Mouse (Mus musculus) limb, embryonic 10.5 days (tissue): ENCODE data around the gene Ly6g6c. TPM values are rescaled to one million over a fixed set of nuclear protein-coding genes. Genes with fewer than 3 reads are reported as not detected.
A peak's percentile ranks its signal among the peaks of the same experiment; 100 is the strongest.

ENCODE experiments used
- DNase-seq: peaks from one replicate; pipeline ENCODE4 v3.0.0-alpha.2; 2017; ENCODE audit warnings: low spot score
- H3K27ac ChIP-seq: fragments of 300-500 bp; sonication (generic); 2 replicates; pipeline ENCODE4 v1.5.1; 2016; ENCODE audit warnings: mild to moderate bottlenecking
- H3K27me3 ChIP-seq: fragments of 300-500 bp; sonication (generic); 2 replicates; pipeline ENCODE4 v1.6.1; 2016; ENCODE audit warnings: low read depth, mild to moderate bottlenecking; ENCODE audit not compliant: poor library complexity, severe bottlenecking
- H3K36me3 ChIP-seq: fragments of 300-500 bp; sonication (generic); 2 replicates; pipeline ENCODE4 v1.6.1; 2016; ENCODE audit warnings: mild to moderate bottlenecking, moderate library complexity
- H3K4me1 ChIP-seq: fragments of 300-500 bp; sonication (generic); 2 replicates; pipeline ENCODE4 v1.6.1; 2016
- H3K4me3 ChIP-seq: fragments of 300-500 bp; sonication (generic); 2 replicates; pipeline ENCODE4 v1.5.1; 2016; ENCODE audit warnings: mild to moderate bottlenecking, moderate library complexity
- H3K9me3 ChIP-seq: fragments of 300-500 bp; sonication (generic); replicated peaks from 2 replicates; pipeline ENCODE4 v1.6.1; 2016; ENCODE audit warnings: mild to moderate bottlenecking
- WGBS: fragments of 180-500 bp; shearing (Covaris S2); methylation state at CpG from one replicate; pipeline ENCODE4 v1.1.7; 2016; 5-methylcytosine and 5-hydroxymethylcytosine counted together
- polyA plus RNA-seq: library from polyadenylated mRNA; unstranded; fragments of >200 nt; fragmentation: Nextera tagmentation; extraction: Ambion mirVana; gene quantifications from 2 replicates; pipeline ENCODE4 v1.2.1, GENCODE M21; 2016

Gene Ly6g6c
- polyA plus RNA-seq, 1 experiment from 2014 or later, result not detected

DNA sequence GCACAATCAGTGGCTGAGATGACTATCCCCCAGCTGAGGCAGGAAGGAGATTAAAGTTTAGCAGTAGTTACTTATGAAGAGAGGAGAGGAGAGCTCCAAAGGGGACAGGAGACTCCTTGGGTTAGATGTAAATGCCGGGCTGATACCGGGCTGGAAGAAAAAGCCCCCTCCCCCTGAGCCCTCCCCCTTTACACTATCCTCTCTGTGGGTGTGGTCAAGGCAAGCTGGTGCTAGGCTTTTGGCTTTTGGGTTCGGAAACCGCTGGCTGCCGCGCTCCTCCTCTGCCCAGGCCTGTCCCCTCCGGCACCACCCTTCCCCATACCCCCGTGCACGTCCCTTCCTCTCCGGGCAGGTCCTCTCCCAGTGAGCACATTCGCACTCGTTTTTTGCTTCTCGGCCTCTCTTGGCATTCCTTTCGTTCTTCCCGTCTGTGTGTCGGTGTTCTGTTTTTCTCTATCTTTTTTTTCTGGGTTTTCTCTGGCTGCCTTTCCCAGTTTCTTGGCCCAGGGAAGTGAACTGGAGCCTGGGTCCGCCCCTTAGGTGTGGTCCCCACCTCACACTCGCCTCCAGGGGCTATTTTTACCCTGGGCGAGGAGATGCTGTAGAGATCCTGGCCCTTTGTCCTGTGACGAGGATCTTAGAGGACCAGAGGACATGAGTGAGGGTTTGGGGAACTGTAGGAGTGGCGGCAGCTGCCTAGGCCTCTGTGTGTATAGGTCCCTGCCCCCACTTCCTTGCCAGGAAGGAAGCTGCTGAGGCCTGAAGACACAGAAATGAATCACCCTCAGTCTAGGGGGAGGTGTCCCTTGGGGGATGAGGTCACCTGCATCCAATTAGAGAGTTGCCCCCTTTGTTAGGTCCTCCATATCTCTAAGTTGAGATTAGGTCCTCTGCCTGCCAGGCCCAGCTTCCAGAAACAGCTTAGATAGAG, 13.8 kb upstream of the Ly6g6c start:
- Histone ChIP-seq H3K4me1 (peaks cover 61% of the 10 kb centered on the region), H3K27ac (peak overlapping the region; percentile 95), H3K27me3 (no peaks in the 10 kb centered on the region), H3K9me3 (no peaks in the 10 kb centered on the region), H3K36me3 (peaks cover 43% of the 10 kb centered on the region), H3K4me3 (peak overlapping the region; percentile 76)
- under 1% methylated on average over 21 of the region's 21 CpGs for WGBS
- DNase-seq, result peak; percentile 75

DNA sequence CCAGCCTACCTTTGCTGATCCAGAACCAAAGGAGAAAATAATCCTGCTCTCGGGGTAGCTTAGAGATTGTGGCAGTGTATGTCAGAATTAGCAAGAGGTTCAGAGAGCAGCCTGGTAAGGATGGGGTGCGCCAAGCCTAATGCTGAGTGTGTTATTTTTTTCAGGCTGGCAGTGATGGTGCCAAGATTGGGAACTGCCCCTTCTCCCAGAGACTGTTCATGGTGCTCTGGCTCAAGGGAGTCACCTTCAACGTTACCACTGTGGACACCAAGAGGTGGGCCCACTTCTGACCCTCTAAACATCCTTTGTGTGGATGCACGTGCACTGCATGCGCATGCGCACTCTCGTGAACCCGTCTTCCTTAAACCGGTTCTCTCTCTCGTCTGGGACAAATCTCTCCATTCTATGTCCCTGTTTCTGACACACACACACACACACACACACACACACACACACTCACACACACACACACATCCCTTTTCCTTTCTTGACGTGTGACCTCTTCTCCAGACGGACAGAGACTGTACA, 12.9 kb upstream of the Ly6g6c start:
- no peaks in the 10 kb centered on the region for H3K9me3 ChIP-seq
- H3K27me3 ChIP-seq, result no peaks in the 10 kb centered on the region
- 84% methylated on average over 12 of the region's 12 CpGs for WGBS
- peak overlapping the region; percentile 95; the same call in 1 of the 2 replicates for H3K27ac ChIP-seq
- no peak for DNase-seq
- H3K36me3 ChIP-seq, result peaks cover 52% of the 10 kb centered on the region
- peaks cover 53% of the 10 kb centered on the region for H3K4me1 ChIP-seq
- H3K4me3 ChIP-seq, result peak overlapping the region; percentile 76

DNA sequence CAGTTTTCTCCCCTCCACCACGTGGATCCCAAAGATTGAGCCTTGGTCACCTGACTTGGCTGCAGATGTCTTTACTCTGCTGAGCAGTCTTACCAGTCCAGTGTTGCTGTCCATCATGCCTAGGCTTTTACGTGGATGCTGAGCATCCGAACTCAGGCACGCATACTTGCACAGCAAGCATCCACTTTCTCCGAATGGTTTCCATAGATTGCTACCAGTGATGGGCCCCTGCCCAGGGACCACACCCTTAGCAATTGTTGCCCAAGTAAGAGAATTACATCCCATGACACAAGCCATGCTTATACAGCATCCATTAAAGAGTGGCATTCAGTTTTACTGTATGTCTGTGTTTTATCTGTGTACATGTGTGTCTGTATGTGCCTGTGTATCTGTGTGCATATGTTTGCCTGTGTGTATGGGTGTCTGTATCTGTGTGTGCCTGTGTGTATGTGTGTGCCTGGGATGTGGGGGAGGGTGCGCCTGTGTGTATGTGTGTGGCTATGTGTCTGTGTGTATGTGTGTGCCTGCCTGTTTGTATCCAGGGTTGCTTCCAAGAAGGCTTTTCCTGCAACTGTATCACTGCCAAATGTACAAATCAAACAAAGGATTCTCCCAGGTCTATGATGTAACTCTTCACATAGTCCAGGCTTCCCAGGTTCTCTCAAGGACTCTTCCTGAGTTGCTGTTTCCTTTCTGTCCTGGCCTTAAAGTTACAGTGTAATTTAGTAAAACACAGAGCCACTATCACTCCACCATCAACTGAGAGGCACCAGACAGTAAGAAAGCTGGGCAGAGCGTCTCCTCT, 9.3 kb upstream of the Ly6g6c start:
- Histone ChIP-seq H3K4me1 (peaks cover 40% of the 10 kb centered on the region), H3K36me3 (peaks cover 72% of the 10 kb centered on the region), H3K9me3 (no peaks in the 10 kb centered on the region), H3K4me3 (no peak overlapping the region), H3K27me3 (no peaks in the 10 kb centered on the region), H3K27ac (no peak overlapping the region)
- WGBS, result 95% methylated on average over 7 of the region's 7 CpGs
- no peak for DNase-seq

- H3K27me3 ChIP-seq, result peaks cover under 1% of the 10 kb centered on the region; the same call in 1 of the 2 replicates
- peaks cover 83% of the 10 kb centered on the region for H3K36me3 ChIP-seq
- H3K9me3 ChIP-seq, result no peaks in the 10 kb centered on the region
- H3K4me3 ChIP-seq, result no peak overlapping the region
- H3K4me1 ChIP-seq, result peaks cover 37% of the 10 kb centered on the region
- no peak overlapping the region for H3K27ac ChIP-seq
- DNase-seq, result no peak
- WGBS, result 83% methylated on average over 3 of the region's 3 CpGs
Measured at GRCm38 (mm10) chr17:35057090-35057489, 8.1 kb upstream of the Ly6g6c start.

GRCm38 (mm10) chr17:35058316-35058715, 6.9 kb upstream of the Ly6g6c start:
- peaks cover 83% of the 10 kb centered on the region for H3K36me3 ChIP-seq
- DNase-seq, result no peak
- H3K27me3 ChIP-seq, result peaks cover 11% of the 10 kb centered on the region
- peak overlapping the region; percentile 78 for H3K4me3 ChIP-seq
- 61% methylated on average over 9 of the region's 9 CpGs for WGBS
- peak overlapping the region; percentile 96 for H3K27ac ChIP-seq
- no peaks in the 10 kb centered on the region for H3K9me3 ChIP-seq
- peaks cover 31% of the 10 kb centered on the region for H3K4me1 ChIP-seq

DNA sequence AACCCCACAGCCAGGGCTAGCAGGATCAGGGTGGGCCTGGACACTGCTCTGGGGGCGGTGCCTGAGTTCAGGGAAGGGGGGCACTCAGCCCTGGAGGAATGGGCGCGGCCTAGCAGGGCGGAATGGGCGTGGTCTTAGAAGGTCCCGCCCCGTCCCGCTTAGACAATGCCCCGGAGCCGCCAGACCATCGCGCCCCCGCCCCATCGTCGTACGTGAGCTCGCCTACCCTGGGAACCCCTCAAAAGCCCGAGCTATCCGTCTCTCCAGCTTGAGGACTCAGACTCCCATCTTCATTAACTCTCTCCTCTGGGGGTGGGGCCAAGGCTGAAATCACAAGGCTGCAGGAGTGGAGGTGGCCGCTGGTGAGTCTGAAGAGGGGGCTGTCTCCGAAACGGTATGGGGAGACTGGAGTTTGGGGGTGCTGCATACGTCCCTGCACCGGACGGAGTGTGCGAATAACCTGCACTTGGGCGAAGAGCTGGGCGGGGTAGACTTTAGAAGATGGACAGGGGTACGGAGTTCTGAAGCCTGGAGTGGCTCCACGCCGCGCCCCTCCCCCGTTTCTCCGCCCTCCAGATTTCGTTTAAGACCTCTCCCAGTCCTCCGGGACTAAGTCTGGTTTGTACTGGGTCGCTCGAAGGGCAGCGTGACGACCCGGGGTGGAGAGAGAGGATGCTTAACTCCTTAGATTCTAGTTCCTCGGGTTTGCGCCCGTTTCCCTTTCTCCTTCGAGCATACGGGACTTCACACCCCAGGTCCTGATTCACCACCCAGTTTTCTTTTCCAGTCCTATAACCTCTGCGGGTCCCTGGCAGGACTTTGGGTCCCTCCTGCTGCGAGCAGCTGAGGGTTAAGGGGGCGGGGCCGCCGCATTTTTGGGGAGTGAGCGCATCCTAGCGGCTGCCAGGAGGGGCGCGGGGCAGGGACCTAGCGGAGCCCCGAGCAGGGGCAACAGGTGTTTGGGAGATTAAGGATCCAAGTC, 6.0 kb upstream of the Ly6g6c start, which contains the start of gene Ddah2:
Gene Ddah2 (plus strand): TSS at position 125 of the 982 bp plus-strand sequence.
- Histone ChIP-seq H3K4me3 (peak within 1 kb of the TSS; percentile 78), H3K36me3 (peaks cover 80% of the 10 kb centered on the region)
- under 1% methylated on average over 57 of the region's 57 CpGs for WGBS

DNA sequence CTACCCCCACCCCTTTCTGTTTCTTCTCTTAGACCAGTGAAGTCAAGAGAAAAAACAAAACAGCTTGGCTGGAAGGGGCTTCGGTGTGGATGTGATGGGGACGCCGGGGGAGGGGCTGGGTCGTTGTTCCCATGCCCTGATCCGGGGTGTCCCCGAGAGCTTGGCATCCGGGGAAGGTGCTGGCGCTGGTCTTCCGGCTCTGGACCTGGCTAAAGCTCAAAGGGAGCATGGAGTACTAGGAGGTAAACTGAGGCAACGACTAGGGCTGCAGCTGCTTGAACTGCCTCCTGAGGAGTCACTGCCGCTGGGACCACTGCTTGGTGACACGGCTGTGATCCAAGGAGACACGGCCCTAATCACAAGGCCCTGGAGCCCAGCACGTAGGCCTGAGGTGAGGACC, 5.1 kb upstream of the Ly6g6c start:
- peaks cover 27% of the 10 kb centered on the region for H3K27me3 ChIP-seq
- no peak for DNase-seq
- H3K9me3 ChIP-seq, result no peaks in the 10 kb centered on the region
- H3K4me1 ChIP-seq, result peaks cover 42% of the 10 kb centered on the region
- 29% methylated on average over 14 of the region's 14 CpGs for WGBS
- peak overlapping the region; percentile 96 for H3K27ac ChIP-seq
- H3K4me3 ChIP-seq, result peak overlapping the region; percentile 78
- H3K36me3 ChIP-seq, result peaks cover 72% of the 10 kb centered on the region

More for the DNA sequence above, 6.0 kb upstream of the Ly6g6c start, which contains the start of gene Ddah2:
- peak; percentile 95 for DNase-seq
- H3K4me1 ChIP-seq, result peaks cover 33% of the 10 kb centered on the region
- H3K27ac ChIP-seq, result peak within 1 kb of the TSS; percentile 96
- no peaks in the 10 kb centered on the region for H3K9me3 ChIP-seq
- peaks cover 20% of the 10 kb centered on the region for H3K27me3 ChIP-seq

GRCm38 (mm10) chr17:35060737-35061297, 4.4 kb upstream of the Ly6g6c start:
- peaks cover 35% of the 10 kb centered on the region for H3K27me3 ChIP-seq
- peaks cover 64% of the 10 kb centered on the region for H3K36me3 ChIP-seq
- no peak for DNase-seq
- H3K9me3 ChIP-seq, result no peaks in the 10 kb centered on the region
- H3K27ac ChIP-seq, result no peak overlapping the region
- WGBS, result 60% methylated on average over 22 of the region's 22 CpGs
- H3K4me1 ChIP-seq, result peaks cover 49% of the 10 kb centered on the region
- H3K4me3 ChIP-seq, result peak overlapping the region; percentile 78

DNA sequence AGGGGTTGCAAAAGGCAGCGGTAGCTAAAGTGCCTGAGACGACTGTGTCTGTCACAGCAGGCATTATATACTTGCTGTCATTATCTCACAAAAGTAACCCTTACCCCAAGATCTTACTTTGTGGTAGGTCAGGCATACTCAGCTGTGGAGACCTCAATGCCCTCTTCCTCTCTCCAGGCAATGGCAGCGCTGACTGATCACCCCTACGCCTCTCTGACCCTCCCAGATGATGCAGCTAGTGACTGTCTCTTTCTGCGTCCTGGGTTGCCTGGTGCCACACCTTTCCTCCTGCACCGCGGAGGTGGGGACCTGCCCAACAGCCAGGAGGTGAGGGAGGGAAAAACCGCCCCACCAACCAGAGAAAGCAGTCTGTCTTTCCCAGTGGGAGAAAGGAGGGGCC, 3.9 kb upstream of the Ly6g6c start:
- no peaks in the 10 kb centered on the region for H3K9me3 ChIP-seq
- WGBS, result 81% methylated on average over 8 of the region's 8 CpGs
- DNase-seq, result no peak
- peaks cover 39% of the 10 kb centered on the region for H3K27me3 ChIP-seq
- H3K27ac ChIP-seq, result no peak overlapping the region
- H3K4me1 ChIP-seq, result peaks cover 52% of the 10 kb centered on the region
- peaks cover 59% of the 10 kb centered on the region for H3K36me3 ChIP-seq
- peak overlapping the region; percentile 18; the same call in 1 of the 2 replicates for H3K4me3 ChIP-seq

GRCm38 (mm10) chr17:35063466-35063865, 1.7 kb upstream of the Ly6g6c start:
- Histone ChIP-seq H3K27ac (no peak overlapping the region), H3K4me1 (peaks cover 47% of the 10 kb centered on the region), H3K9me3 (no peaks in the 10 kb centered on the region), H3K36me3 (peaks cover 39% of the 10 kb centered on the region), H3K4me3 (no peak overlapping the region), H3K27me3 (peaks cover 61% of the 10 kb centered on the region)
- no peak for DNase-seq
- WGBS, result 95% methylated on average over 3 of the region's 3 CpGs

- DNase-seq, result no peak
- Histone ChIP-seq H3K4me3 (peak overlapping the region; percentile 50), H3K9me3 (no peaks in the 10 kb centered on the region), H3K27me3 (peaks cover 67% of the 10 kb centered on the region), H3K4me1 (peaks cover 44% of the 10 kb centered on the region), H3K36me3 (peaks cover 39% of the 10 kb centered on the region), H3K27ac (peak overlapping the region; percentile 21; the same call in 1 of the 2 replicates)
- 29% methylated on average over 10 of the region's 10 CpGs for WGBS
Measured at GRCm38 (mm10) chr17:35064378-35064877, 760 bp upstream of the Ly6g6c start.
